Mouse (Mus musculus): ENCODE measurements at regions not wholly inside any gene's neighbourhood (a gene's known extent, or its start where the extent isn't known, plus 50 kb on each side); places are given as distances from the start of the nearest gene placed in this dataset.

GRCm38 (mm10) chr7:124857106-124857505 is 587.4 kb upstream of the Kdm8 start:
- DNase-seq (ENCODE audit: low spot score in 2 of 2): no peak

- DNase-seq (ENCODE audit: low spot score in 2 of 2): no peak
These were observed 583.1 kb upstream of the Kdm8 start for GRCm38 (mm10) chr7:124861397-124861796.

GRCm38 (mm10) chr7:124868133-124868603 is 576.3 kb upstream of the Kdm8 start:
- no peak for DNase-seq (ENCODE audit: low spot score in 2 of 2)

GRCm38 (mm10) chr7:124868621-124869020 is 575.9 kb upstream of the Kdm8 start:
- no peak for DNase-seq (ENCODE audit: low spot score in 2 of 2)

GRCm38 (mm10) chr7:124880771-124881170 is 563.7 kb upstream of the Kdm8 start:
- no peak for DNase-seq (ENCODE audit: low spot score in 2 of 2)

GRCm38 (mm10) chr7:124907233-124907632 is 537.2 kb upstream of the Kdm8 start:
- no peak for DNase-seq (ENCODE audit: low spot score in 2 of 2)

GRCm38 (mm10) chr7:124907662-124908296 is 536.7 kb upstream of the Kdm8 start:
- no peak for DNase-seq (ENCODE audit: low spot score in 2 of 2)

GRCm38 (mm10) chr7:124914061-124914460 is 530.4 kb upstream of the Kdm8 start:
- no peak for DNase-seq (ENCODE audit: low spot score in 2 of 2)

GRCm38 (mm10) chr7:124914479-124914878 is 530.0 kb upstream of the Kdm8 start:
- DNase-seq (ENCODE audit: low spot score in 2 of 2): no peak

GRCm38 (mm10) chr7:124914972-124915371 is 529.5 kb upstream of the Kdm8 start:
- DNase-seq (ENCODE audit: low spot score in 2 of 2): no peak

- no peak for DNase-seq (ENCODE audit: low spot score in 2 of 2)
These were observed 528.8 kb upstream of the Kdm8 start for GRCm38 (mm10) chr7:124915637-124916036.

- no peak for DNase-seq (ENCODE audit: low spot score in 2 of 2)
These were observed 526.8 kb upstream of the Kdm8 start for GRCm38 (mm10) chr7:124917606-124918120.

GRCm38 (mm10) chr7:124922806-124923205 is 521.7 kb upstream of the Kdm8 start:
- no peak for DNase-seq (ENCODE audit: low spot score in 2 of 2)

GRCm38 (mm10) chr7:124933573-124933972 is 510.9 kb upstream of the Kdm8 start:
- no peak for DNase-seq (ENCODE audit: low spot score in 2 of 2)

- DNase-seq (ENCODE audit: low spot score in 2 of 2): no peak
These were observed 505.1 kb upstream of the Kdm8 start for GRCm38 (mm10) chr7:124939357-124939756.

GRCm38 (mm10) chr7:124941527-124941926 is 502.9 kb upstream of the Kdm8 start:
- no peak for DNase-seq (ENCODE audit: low spot score in 2 of 2)

GRCm38 (mm10) chr7:124946424-124946823 is 498.1 kb upstream of the Kdm8 start:
- DNase-seq (ENCODE audit: low spot score in 2 of 2): no peak

- no peak for DNase-seq (ENCODE audit: low spot score in 2 of 2)
These were observed 487.1 kb upstream of the Kdm8 start for GRCm38 (mm10) chr7:124957329-124957728.

GRCm38 (mm10) chr7:124974870-124975488 is 469.5 kb upstream of the Kdm8 start:
- DNase-seq (ENCODE audit: low spot score in 2 of 2): no peak

- no peak for DNase-seq (ENCODE audit: low spot score in 2 of 2)
These were observed 455.0 kb upstream of the Kdm8 start for GRCm38 (mm10) chr7:124989456-124989855.

GRCm38 (mm10) chr7:124990695-124991094 is 453.8 kb upstream of the Kdm8 start:
- DNase-seq (ENCODE audit: low spot score in 2 of 2): no peak

GRCm38 (mm10) chr7:124996538-124996937 is 447.9 kb upstream of the Kdm8 start:
- no peak for DNase-seq (ENCODE audit: low spot score in 2 of 2)

- DNase-seq (ENCODE audit: low spot score in 2 of 2): no peak
These were observed 443.8 kb upstream of the Kdm8 start for GRCm38 (mm10) chr7:125000669-125001068.

All from spleen, postnatal 10 days (tissue).